Mouse (Mus musculus): ENCODE measurements at regions not wholly inside any gene's neighbourhood (a gene's known extent, or its start where the extent isn't known, plus 50 kb on each side); places are given as distances from the start of the nearest gene placed in this dataset.

- no peak for DNase-seq (ENCODE audit: low spot score in 2 of 2)
Measured at GRCm38 (mm10) chr10:20780946-20781345, 56.1 kb upstream of the Pde7b start.

- DNase-seq (ENCODE audit: low spot score in 2 of 2) = no peak
Measured at GRCm38 (mm10) chr10:20776640-20777413, 51.9 kb upstream of the Pde7b start.

- DNase-seq (ENCODE audit: low spot score in 2 of 2) = no peak
Measured at GRCm38 (mm10) chr10:20775731-20776429, 51.0 kb upstream of the Pde7b start.
